Mouse (Mus musculus) kidney, postnatal 0 days (tissue): ENCODE data around the gene Aurkaip1. TPM values are rescaled to one million over a fixed set of nuclear protein-coding genes. Genes with fewer than 3 reads are reported as not detected.

ENCODE experiments used
- ATAC-seq: fragments of 200-750 bp; cut with Nextera tagmentation; replicated peaks from 2 replicates; pipeline ENCODE4 v1.8.0; 2017; ENCODE audit warnings: low read depth, moderate number of reproducible peaks, moderate TSS enrichment, moderate library complexity; ENCODE audit not compliant: low FRiP score
- DNase-seq: peaks from one replicate; pipeline ENCODE4 v3.0.0-alpha.2; 2016; ENCODE audit warnings: low spot score
- H3K27ac ChIP-seq: fragments of 300-500 bp; sonication (generic); 2 replicates; pipeline ENCODE4 v1.5.1; 2014; ENCODE audit warnings: mild to moderate bottlenecking
- H3K27me3 ChIP-seq: fragments of 300-500 bp; sonication (generic); 2 replicates; pipeline ENCODE4 v1.6.1; 2014; ENCODE audit warnings: low read length, mixed read lengths; ENCODE audit not compliant: insufficient read depth
- H3K36me3 ChIP-seq: fragments of 300-500 bp; sonication (generic); 2 replicates; pipeline ENCODE4 v1.6.1; 2014; ENCODE audit warnings: low read length, mixed read lengths; ENCODE audit not compliant: insufficient read depth
- H3K4me1 ChIP-seq: fragments of 300-500 bp; sonication (generic); replicated peaks from 2 replicates; pipeline ENCODE4 v1.6.1; 2014; ENCODE audit warnings: antibody characterized with exemption, low read length, mixed read lengths; ENCODE audit not compliant: insufficient read depth
- H3K4me2 ChIP-seq: fragments of 300-500 bp; sonication (generic); 2 replicates; pipeline ENCODE4 v1.6.1; 2014; ENCODE audit warnings: mild to moderate bottlenecking, low read length, moderate library complexity, mixed read lengths
- H3K4me3 ChIP-seq: fragments of 300-500 bp; sonication (generic); replicated peaks from 2 replicates; pipeline ENCODE4 v1.5.1; 2014; ENCODE audit warnings: low read depth, low read length
- H3K9ac ChIP-seq: fragments of 300-500 bp; sonication (generic); 2 replicates; pipeline ENCODE4 v1.6.1; 2014; ENCODE audit warnings: low read depth, low read length
- H3K9me3 ChIP-seq: fragments of 300-500 bp; sonication (generic); replicated peaks from 2 replicates; pipeline ENCODE4 v1.6.1; 2016; ENCODE audit warnings: low read length, inconsistent platforms, mixed read lengths
- CTCF ChIP-seq: IDR thresholded peaks from 2 replicates; pipeline ENCODE4 v1.5.1; 2016; ENCODE audit warnings: antibody characterized with exemption, low read depth, mild to moderate bottlenecking, moderate library complexity
- WGBS: fragments of 180-500 bp; shearing (Covaris S2); extraction: QIAGEN DNeasy Blood & Tissue Kit; methylation state at CpG from one replicate; pipeline ENCODE4 v1.1.7; 2014; 5-methylcytosine and 5-hydroxymethylcytosine counted together
- polyA plus RNA-seq: library from polyadenylated mRNA; unstranded; fragments of >200 nt; fragmentation: Nextera tagmentation; extraction: Ambion mirVana; gene quantifications from 2 replicates; pipeline ENCODE4 v1.2.1, GENCODE M21; 2015

Aurkaip1 gene
- polyA plus RNA-seq, 1 experiment from 2014 or later = 169 TPM

DNA sequence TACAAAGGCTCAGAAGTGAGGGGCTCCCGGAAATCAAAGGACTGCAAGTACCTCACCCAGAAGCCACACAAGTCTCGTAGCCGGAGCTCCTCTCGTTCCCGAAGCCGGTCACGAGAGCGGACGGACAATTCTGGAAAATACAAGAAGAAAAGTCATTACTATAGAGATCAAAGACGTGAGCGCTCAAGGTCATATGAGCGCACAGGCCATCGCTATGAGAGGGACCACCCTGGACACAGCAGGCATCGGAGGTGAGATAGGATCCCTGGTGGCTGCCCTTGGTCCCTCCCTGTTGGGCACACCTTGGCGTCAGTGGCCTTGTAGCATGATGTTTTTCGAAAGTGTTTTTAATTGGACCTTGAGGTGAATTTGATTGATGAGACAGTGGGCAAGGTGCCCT, 7.6 kb upstream of the Aurkaip1 start:
- H3K9ac ChIP-seq = no peak overlapping the region
- no peak overlapping the region for H3K4me3 ChIP-seq
- no peaks in the 10 kb centered on the region for H3K27me3 ChIP-seq
- 95% methylated on average over 16 of the region's 16 CpGs for WGBS
- TF ChIP-seq CTCF = no peak
- no peaks in the 10 kb centered on the region for H3K9me3 ChIP-seq
- no peak overlapping the region for H3K4me2 ChIP-seq
- H3K4me1 ChIP-seq = no peaks in the 10 kb centered on the region
- H3K27ac ChIP-seq = no peak overlapping the region
- peaks cover 63% of the 10 kb centered on the region for H3K36me3 ChIP-seq
- ATAC-seq = no peak
- no peak for DNase-seq

DNA sequence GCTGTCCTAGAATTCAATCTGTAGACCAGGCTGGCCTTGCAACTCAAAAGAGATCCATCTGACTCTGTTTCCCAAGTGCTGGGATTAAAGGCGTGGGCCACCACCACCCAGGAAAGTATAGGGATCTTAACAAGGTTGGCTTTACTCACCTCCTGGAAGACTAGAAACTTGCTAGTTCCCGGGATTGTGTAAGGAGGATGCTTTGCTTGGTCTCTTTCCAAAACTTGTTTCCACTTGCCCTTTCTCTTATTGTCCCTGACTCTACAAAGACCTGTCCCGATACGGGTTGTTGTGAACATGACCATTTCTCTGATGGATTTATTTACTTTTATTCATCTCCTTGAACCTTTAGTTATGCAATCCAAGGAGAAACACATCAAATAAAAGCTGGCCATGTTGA, 1.2 kb upstream of the Aurkaip1 start:
- no peaks in the 10 kb centered on the region for H3K9me3 ChIP-seq
- peaks cover 10% of the 10 kb centered on the region for H3K4me1 ChIP-seq
- TF ChIP-seq CTCF = no peak

DNA sequence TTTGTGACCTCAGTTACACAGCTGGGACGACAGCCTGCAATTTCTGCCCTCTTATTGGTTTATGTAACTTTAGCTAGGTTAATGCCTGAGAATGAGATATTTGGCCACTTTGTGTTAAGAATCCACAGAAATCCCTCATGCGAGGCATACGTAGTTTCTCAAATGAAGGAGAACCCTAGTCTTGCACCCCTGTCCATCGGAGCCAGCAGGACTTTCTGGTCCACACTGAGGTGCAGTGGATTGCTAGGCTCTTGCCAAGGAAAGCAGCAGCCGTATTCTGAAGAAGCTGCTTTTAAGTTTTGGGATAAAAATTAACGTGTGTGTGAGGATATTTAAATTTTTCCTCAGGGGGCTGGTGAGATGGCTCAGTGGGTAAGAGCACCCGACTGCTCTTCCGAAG, 476 bp upstream of the Aurkaip1 start:
- Histone ChIP-seq H3K27me3 (no peaks in the 10 kb centered on the region), H3K36me3 (peaks cover 10% of the 10 kb centered on the region), H3K4me3 (no peak overlapping the region; the same call in 1 of the 2 replicates), H3K4me1 (peaks cover 10% of the 10 kb centered on the region), H3K27ac (peak overlapping the region; percentile 91; the same call in 1 of the 2 replicates), H3K9me3 (no peaks in the 10 kb centered on the region), H3K4me2 (peak overlapping the region; percentile 88; the same call in 1 of the 2 replicates), H3K9ac (no peak overlapping the region)
- ATAC-seq = no peak; the same call in none of the 2 replicates
- WGBS = 50% methylated on average over 8 of the region's 8 CpGs
- DNase-seq = no peak
- TF ChIP-seq CTCF = no peak

More for the DNA sequence above, 1.2 kb upstream of the Aurkaip1 start:
- no peak overlapping the region for H3K4me2 ChIP-seq
- H3K4me3 ChIP-seq = no peak overlapping the region
- WGBS = 81% methylated on average over 4 of the region's 4 CpGs
- no peak overlapping the region for H3K9ac ChIP-seq
- no peak overlapping the region; the same call in 1 of the 2 replicates for H3K27ac ChIP-seq
- DNase-seq = no peak
- no peaks in the 10 kb centered on the region for H3K27me3 ChIP-seq
- ATAC-seq = no peak
- H3K36me3 ChIP-seq = peaks cover 17% of the 10 kb centered on the region

DNA sequence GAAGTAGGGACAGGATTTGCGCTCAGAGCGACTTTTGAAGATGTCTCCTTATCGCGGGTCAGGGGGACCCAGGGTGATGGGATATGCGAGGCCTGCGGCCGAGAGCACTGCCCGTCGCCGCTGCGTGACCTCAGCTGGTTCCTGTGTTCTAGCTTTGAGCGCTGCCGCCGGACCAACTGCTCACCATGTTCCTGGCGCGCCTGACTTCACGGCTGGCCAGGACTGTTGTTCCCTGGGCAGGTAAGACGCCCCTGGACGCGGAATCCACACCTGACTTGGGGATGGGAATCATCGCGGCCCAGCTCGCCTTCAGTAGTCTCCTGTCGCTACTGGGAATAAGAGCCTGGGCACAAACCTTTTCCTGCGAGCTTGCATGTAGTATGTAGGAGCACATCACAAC, 759 bp downstream of the Aurkaip1 start:
- Histone ChIP-seq H3K9ac (peak overlapping the region; percentile 72), H3K4me2 (peak overlapping the region; percentile 88), H3K9me3 (no peaks in the 10 kb centered on the region), H3K4me1 (peaks cover 10% of the 10 kb centered on the region), H3K27me3 (no peaks in the 10 kb centered on the region), H3K4me3 (peak overlapping the region; percentile 72), H3K27ac (peak overlapping the region; percentile 91), H3K36me3 (peaks cover 4% of the 10 kb centered on the region; the same call in 1 of the 2 replicates)
- TF ChIP-seq CTCF = no peak
- no peak for DNase-seq
- WGBS = 2% methylated on average over 25 of the region's 25 CpGs
- no peak; the same call in 1 of the 2 replicates for ATAC-seq

DNA sequence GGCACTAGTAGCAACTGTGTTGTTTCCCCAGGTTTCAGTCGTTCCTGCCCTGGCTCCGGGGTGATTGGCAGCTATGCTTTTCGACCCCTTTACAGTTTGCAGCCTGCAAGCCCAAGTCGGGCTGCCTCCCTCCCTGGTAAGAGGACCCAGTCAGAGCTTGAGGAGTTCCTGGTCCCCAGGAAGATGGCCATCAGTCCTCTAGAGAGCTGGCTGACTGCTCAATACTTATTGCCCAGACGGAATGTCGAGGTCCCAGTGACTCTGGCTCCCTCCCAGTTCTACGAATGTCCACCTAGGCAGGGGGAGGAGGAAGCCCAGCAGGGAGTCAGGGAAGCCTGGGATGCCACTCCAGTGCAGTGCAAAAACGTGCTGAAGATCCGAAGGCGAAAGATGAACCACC, 1.2 kb downstream of the Aurkaip1 start:
- Histone ChIP-seq H3K36me3 (no peaks in the 10 kb centered on the region), H3K4me2 (peak overlapping the region; percentile 88), H3K9me3 (no peaks in the 10 kb centered on the region), H3K4me1 (peaks cover 10% of the 10 kb centered on the region), H3K27ac (peak overlapping the region; percentile 91), H3K9ac (peak overlapping the region; percentile 72), H3K4me3 (peak overlapping the region; percentile 72), H3K27me3 (no peaks in the 10 kb centered on the region)
- WGBS = 49% methylated on average over 10 of the region's 10 CpGs
- no peak for TF ChIP-seq CTCF
- DNase-seq (no peak), ATAC-seq (no peak)

DNA sequence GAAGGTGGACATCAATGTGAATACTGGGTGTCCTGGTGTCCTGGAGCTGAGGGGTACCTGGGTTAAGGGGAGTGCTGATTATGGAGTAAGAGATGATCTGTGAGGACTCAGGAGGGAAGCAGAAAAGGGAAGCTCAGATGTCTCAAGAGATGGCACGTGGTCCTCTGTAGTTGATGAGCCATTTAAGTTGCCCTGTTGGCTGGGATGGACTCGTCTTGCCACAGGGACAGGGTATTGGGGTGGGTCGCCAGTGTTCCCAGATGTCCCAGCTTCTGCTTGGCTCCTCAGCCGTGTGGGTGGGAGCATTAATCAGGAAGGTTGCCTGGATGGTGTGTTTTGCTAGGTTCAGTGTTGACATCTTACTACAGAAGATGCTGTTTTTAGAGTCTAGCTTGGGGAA, 2.2 kb downstream of the Aurkaip1 start:
- DNase-seq (no peak), ATAC-seq (no peak)
- Histone ChIP-seq H3K4me3 (no peak overlapping the region), H3K27ac (no peak overlapping the region), H3K4me1 (peaks cover 10% of the 10 kb centered on the region), H3K27me3 (no peaks in the 10 kb centered on the region), H3K36me3 (no peaks in the 10 kb centered on the region), H3K4me2 (no peak overlapping the region), H3K9me3 (no peaks in the 10 kb centered on the region), H3K9ac (no peak overlapping the region)
- TF ChIP-seq CTCF = no peak
- 88% methylated on average over 4 of the region's 4 CpGs for WGBS

DNA sequence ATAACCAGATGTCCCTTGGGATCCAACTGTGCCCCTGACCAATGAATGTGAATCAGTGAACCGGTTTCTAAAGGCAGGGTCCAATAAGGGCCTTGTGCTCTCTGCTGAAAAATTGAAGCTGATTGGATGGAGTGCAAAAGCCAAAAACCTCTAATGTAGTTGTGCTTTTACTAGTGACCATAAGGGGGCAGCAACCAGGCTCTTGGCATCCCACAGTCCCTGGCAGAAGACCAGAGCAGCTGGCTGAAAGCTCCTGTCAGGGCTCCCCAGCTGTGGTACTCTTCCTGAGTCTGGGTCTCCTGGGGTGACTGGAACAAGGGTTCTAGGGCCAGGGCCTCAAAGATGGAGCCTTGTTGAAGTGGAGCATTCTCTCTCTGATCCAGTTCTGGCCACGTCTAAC, 2.8 kb downstream of the Aurkaip1 start:
- H3K9me3 ChIP-seq = no peaks in the 10 kb centered on the region
- H3K4me1 ChIP-seq = peaks cover 10% of the 10 kb centered on the region
- DNase-seq (peak; percentile 95), ATAC-seq (peak; percentile 12; the same call in 1 of the 2 replicates)
- H3K4me3 ChIP-seq = no peak overlapping the region
- H3K4me2 ChIP-seq = no peak overlapping the region
- H3K27ac ChIP-seq = peak overlapping the region; percentile 71
- peak; percentile 89 for TF ChIP-seq CTCF
- 25% methylated on average over 2 of the region's 2 CpGs for WGBS
- H3K36me3 ChIP-seq = no peaks in the 10 kb centered on the region
- no peaks in the 10 kb centered on the region for H3K27me3 ChIP-seq
- no peak overlapping the region for H3K9ac ChIP-seq
